Mouse (Mus musculus) intestine, postnatal 0 days (tissue): ENCODE measurements at regions not wholly inside any gene's neighbourhood (a gene's known extent, or its start where the extent isn't known, plus 50 kb on each side); places are given as distances from the start of the nearest gene placed in this dataset.
A peak's percentile ranks its signal among the peaks of the same experiment; 100 is the strongest.

Experiments
- ATAC-seq: fragments of 200-750 bp; cut with Nextera tagmentation; 2 replicates; pipeline ENCODE4 v1.8.0; 2017; ENCODE audit warnings: mild to moderate bottlenecking, moderate TSS enrichment, moderate library complexity
- H3K27ac ChIP-seq: fragments of 300-500 bp; sonication (generic); 2 replicates; pipeline ENCODE4 v1.5.1; 2014; ENCODE audit warnings: mild to moderate bottlenecking, low read depth, low read length, moderate library complexity
- H3K27me3 ChIP-seq: fragments of 300-500 bp; sonication (generic); replicated peaks from 2 replicates; pipeline ENCODE4 v1.6.1; 2014; ENCODE audit warnings: low read length, mixed read lengths; ENCODE audit not compliant: control insufficient read depth, insufficient read depth
- H3K36me3 ChIP-seq: fragments of 300-500 bp; sonication (generic); 2 replicates; pipeline ENCODE4 v1.6.1; 2014; ENCODE audit warnings: mild to moderate bottlenecking, moderate library complexity; ENCODE audit not compliant: control insufficient read depth, insufficient read depth
- H3K4me1 ChIP-seq: fragments of 300-500 bp; sonication (generic); replicated peaks from 2 replicates; pipeline ENCODE4 v1.6.1; 2014; ENCODE audit warnings: antibody characterized with exemption, low read length, mixed read lengths; ENCODE audit not compliant: control insufficient read depth, insufficient read depth
- H3K4me2 ChIP-seq: fragments of 300-500 bp; sonication (generic); replicated peaks from 2 replicates; pipeline ENCODE4 v1.6.1; 2014; ENCODE audit warnings: low read depth, mild to moderate bottlenecking, moderate library complexity
- H3K4me3 ChIP-seq: fragments of 300-500 bp; sonication (generic); 2 replicates; pipeline ENCODE4 v1.5.1; 2014; ENCODE audit warnings: low read depth, low read length
- H3K9ac ChIP-seq: fragments of 300-500 bp; sonication (generic); 2 replicates; pipeline ENCODE4 v1.6.1; 2014; ENCODE audit warnings: mild to moderate bottlenecking, low read depth, low read length
- H3K9me3 ChIP-seq: fragments of 300-500 bp; sonication (generic); 2 replicates; pipeline ENCODE4 v1.6.1; 2016; ENCODE audit warnings: mixed run types; ENCODE audit not compliant: control insufficient read depth
- CTCF ChIP-seq: sonication (generic); IDR thresholded peaks from 2 replicates; pipeline ENCODE4 v1.5.1; 2016; ENCODE audit warnings: low read depth, mild to moderate bottlenecking, control low read depth, antibody characterized with exemption, moderate library complexity
- WGBS: fragments of 180-500 bp; shearing (Covaris S2); extraction: QIAGEN DNeasy Blood & Tissue Kit; methylation state at CpG from one replicate; pipeline ENCODE4 v1.1.7; 2014; 5-methylcytosine and 5-hydroxymethylcytosine counted together

DNA sequence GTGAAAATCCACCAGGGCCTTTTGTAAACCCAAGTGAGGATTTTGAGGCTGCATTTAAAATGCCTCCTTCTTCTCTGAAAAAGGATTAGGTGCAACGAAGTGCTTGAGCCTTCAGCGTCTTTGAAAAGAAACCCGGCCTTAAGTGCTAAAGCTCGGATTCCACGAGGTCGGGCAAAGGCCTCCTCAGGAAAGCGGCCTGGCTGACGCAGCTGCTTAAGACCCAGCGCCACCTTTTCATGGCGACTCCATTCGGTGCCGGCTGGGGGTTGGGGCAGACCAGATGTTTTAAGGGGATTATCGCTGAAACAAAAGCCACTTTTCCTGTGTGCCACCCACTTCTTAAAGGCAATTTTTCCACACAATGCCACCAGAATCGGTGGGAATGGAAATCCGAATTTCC, 61.6 kb upstream of the 4932438H23Rik start:
- Histone ChIP-seq H3K4me2 (no peak overlapping the region), H3K4me1 (no peaks in the 10 kb centered on the region), H3K36me3 (no peaks in the 10 kb centered on the region), H3K27me3 (0 out of 2 replicates have a peak, but pooled peaks cover 4% of the 10 kb centered on the region), H3K4me3 (no peak overlapping the region), H3K9me3 (no peaks in the 10 kb centered on the region), H3K27ac (no peak overlapping the region), H3K9ac (no peak overlapping the region)
- TF ChIP-seq CTCF, result no peak
- 50% methylated on average over 15 of the region's 15 CpGs for WGBS
- no peak for ATAC-seq

DNA sequence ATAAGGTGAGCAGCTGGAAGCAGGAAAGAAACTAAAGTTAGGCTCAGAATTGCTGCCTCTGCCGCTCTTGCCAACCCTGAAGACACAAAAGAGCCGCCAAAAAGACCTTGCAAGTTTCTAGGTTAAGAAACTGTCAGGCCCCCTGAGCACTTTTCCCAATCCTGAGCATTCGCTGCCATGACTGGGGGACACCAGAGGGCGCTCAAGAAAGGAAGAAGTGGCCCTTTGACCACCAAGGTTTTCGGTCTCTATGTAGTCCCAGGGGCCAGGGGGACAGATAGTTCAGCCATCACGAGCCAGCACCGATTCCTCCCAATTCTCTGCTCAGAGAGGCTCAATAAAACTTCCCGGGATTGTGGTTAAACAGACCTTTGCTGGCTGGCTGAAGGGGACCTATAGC, 64.6 kb upstream of the Olig2 start:
- no peaks in the 10 kb centered on the region for H3K4me1 ChIP-seq
- no peaks in the 10 kb centered on the region for H3K9me3 ChIP-seq
- TF ChIP-seq CTCF, result peak; percentile 71
- H3K9ac ChIP-seq, result no peak overlapping the region
- H3K4me2 ChIP-seq, result no peak overlapping the region
- no peak overlapping the region for H3K27ac ChIP-seq
- 0 out of 2 replicates have a peak, but pooled peaks cover 4% of the 10 kb centered on the region for H3K27me3 ChIP-seq
- no peak overlapping the region for H3K4me3 ChIP-seq
- ATAC-seq, result no peak
- H3K36me3 ChIP-seq, result no peaks in the 10 kb centered on the region
- 15% methylated on average over 8 of the region's 8 CpGs for WGBS

DNA sequence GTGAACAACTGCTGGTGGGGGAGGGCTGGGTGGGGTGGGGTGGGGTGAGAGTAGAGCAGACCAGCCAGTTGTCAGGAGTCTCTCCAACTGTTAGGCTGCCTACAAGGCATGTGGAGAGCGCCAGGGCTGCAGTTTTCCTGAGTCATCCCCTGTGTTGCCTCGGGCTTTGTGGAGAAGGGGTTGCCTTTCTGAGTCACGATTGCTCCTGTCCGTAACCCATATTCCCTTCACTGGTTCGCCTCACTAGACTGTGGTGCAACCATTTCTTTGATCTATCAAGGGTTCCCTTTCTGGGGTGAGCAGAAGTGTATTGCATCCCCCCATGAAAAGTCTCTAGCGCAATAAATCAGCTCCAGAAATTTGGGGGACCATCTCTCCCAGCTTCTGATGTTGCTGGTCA, 63.6 kb upstream of the Olig2 start:
- Histone ChIP-seq H3K4me3 (no peak overlapping the region), H3K9ac (no peak overlapping the region), H3K27me3 (0 out of 2 replicates have a peak, but pooled peaks cover 4% of the 10 kb centered on the region), H3K27ac (no peak overlapping the region), H3K9me3 (no peaks in the 10 kb centered on the region), H3K4me2 (no peak overlapping the region), H3K4me1 (no peaks in the 10 kb centered on the region), H3K36me3 (no peaks in the 10 kb centered on the region)
- TF ChIP-seq CTCF, result no peak
- ATAC-seq, result no peak
- 73% methylated on average over 6 of the region's 6 CpGs for WGBS

DNA sequence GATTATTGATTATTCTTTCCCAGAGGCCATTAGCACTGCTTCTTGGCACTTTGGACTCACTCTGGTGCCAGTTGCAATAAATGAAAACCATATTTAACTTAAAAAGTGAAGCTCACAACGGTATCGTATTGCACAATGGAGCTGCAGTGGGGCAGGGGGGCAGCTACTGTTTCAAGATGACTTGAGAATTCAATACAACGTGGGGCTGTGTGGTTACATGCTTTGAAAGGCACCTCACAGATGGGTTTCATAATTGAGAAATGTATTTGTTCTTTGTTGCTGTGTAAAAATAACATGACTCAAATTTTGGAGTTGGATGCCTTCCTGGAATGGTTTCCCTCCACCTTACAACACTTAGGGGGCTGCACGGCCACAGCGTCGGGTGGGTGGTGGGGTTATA, 62.9 kb upstream of the Olig2 start:
- Histone ChIP-seq H3K4me1 (no peaks in the 10 kb centered on the region), H3K27me3 (peaks cover 2% of the 10 kb centered on the region; the same call in 1 of the 2 replicates), H3K4me2 (no peak overlapping the region), H3K9ac (no peak overlapping the region), H3K27ac (no peak overlapping the region), H3K36me3 (no peaks in the 10 kb centered on the region), H3K4me3 (no peak overlapping the region), H3K9me3 (no peaks in the 10 kb centered on the region)
- 83% methylated on average over 6 of the region's 6 CpGs for WGBS
- no peak for ATAC-seq
- TF ChIP-seq CTCF, result no peak

DNA sequence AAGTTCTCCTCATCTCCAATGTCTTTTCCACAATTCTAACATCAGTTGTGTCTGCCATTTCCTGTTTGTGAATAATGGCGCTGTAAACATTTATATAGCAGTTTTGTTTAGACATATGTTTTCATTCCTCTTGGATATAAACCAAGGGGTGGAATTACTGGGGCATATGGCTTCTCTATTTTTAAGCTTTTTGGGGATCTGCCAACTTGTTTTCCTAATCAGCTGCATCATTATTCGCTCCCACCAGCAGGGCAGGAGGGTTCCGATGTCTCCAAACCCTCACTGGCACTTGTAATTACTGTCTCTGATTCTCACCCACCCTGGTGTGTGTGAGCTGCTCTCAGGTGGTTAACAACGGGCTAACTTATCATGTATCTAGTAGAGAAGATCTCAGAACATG, 59.4 kb upstream of the Olig2 start:
- no peaks in the 10 kb centered on the region for H3K9me3 ChIP-seq
- H3K27me3 ChIP-seq, result peaks cover 17% of the 10 kb centered on the region
- no peak overlapping the region for H3K9ac ChIP-seq
- no peak overlapping the region for H3K27ac ChIP-seq
- 75% methylated on average over 4 of the region's 4 CpGs for WGBS
- H3K36me3 ChIP-seq, result no peaks in the 10 kb centered on the region
- no peak for ATAC-seq
- H3K4me1 ChIP-seq, result no peaks in the 10 kb centered on the region
- no peak for TF ChIP-seq CTCF
- H3K4me3 ChIP-seq, result no peak overlapping the region
- H3K4me2 ChIP-seq, result no peak overlapping the region

DNA sequence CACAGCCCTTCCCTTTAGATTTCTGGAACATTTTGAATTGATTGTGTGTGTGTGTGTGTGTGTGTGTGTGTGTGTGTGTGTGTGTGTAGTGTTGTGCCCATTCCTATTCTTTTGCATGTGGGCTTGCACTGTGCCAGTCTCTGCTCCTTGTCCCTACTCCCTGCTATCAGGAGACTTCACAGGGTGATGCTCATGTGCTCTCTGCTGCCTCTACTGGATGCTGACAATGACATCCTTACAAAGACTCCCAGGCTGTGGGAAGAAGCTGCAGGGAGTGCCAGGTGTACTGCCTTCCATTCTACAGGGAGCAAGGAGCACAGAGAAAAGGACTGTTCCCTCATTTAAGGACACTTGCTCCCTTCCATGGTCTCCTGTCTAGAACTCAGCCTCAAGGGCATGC, 58.4 kb upstream of the Olig2 start:
- H3K27ac ChIP-seq, result no peak overlapping the region
- H3K36me3 ChIP-seq, result no peaks in the 10 kb centered on the region
- no peak overlapping the region for H3K4me3 ChIP-seq
- peaks cover 20% of the 10 kb centered on the region for H3K27me3 ChIP-seq
- H3K4me1 ChIP-seq, result no peaks in the 10 kb centered on the region
- TF ChIP-seq CTCF, result peak; percentile 82
- H3K9ac ChIP-seq, result no peak overlapping the region
- H3K4me2 ChIP-seq, result no peak overlapping the region
- no peak for ATAC-seq
- no peaks in the 10 kb centered on the region for H3K9me3 ChIP-seq

DNA sequence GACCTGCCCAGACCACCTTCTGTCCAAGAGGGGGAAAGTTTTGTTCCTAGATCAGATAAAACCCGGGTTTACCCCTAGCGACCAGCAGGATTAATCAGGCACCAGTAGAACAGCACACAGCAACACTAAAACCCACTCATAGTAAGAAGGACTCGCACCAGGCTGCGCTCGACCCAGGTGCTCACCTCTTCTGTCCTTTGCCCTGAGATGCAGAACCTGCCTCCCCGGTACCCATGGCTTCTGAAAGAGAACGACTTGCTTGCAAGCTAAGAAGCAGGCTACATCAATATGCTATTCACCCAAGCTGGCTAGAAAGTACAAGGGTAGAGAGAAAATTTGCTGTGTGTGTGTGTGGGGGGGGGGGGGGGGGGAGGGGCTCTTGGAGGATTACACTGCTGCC, 56.9 kb upstream of the Olig2 start:
- TF ChIP-seq CTCF, result no peak
- Histone ChIP-seq H3K4me1 (no peaks in the 10 kb centered on the region), H3K9ac (no peak overlapping the region), H3K9me3 (no peaks in the 10 kb centered on the region), H3K36me3 (no peaks in the 10 kb centered on the region), H3K4me3 (no peak overlapping the region), H3K27me3 (peaks cover 20% of the 10 kb centered on the region), H3K27ac (no peak overlapping the region), H3K4me2 (no peak overlapping the region)
- ATAC-seq, result no peak
- WGBS, result 43% methylated on average over 7 of the region's 7 CpGs
